Mouse (Mus musculus): ENCODE measurements around the gene Olfr221.

The Olfr221 gene

GRCm38 (mm10) chr14:52019051-52019589, 23.1 kb downstream of the Olfr221 start:
- no peak for DNase-seq (ENCODE audit: low spot score)

- DNase-seq (ENCODE audit: low spot score), result no peak
Measured at GRCm38 (mm10) chr14:52018248-52019050, 23.8 kb downstream of the Olfr221 start.

GRCm38 (mm10) chr14:52017662-52018061, 24.6 kb downstream of the Olfr221 start:
- DNase-seq (ENCODE audit: low spot score), result no peak

GRCm38 (mm10) chr14:52016625-52017405, 25.4 kb downstream of the Olfr221 start:
- no peak for DNase-seq (ENCODE audit: low spot score)

- no peak for DNase-seq (ENCODE audit: low spot score)
Measured at GRCm38 (mm10) chr14:52015445-52016100, 26.7 kb downstream of the Olfr221 start, which contains the start of gene Tmem253. Gene Tmem253, plus strand, starts transcription at chr14:52015658.

- peak; percentile 85 for DNase-seq (ENCODE audit: low spot score)
Measured at GRCm38 (mm10) chr14:52014761-52015311, 27.4 kb downstream of the Olfr221 start.

- DNase-seq (ENCODE audit: low spot score), result no peak
Measured at GRCm38 (mm10) chr14:52014271-52014760, 27.9 kb downstream of the Olfr221 start.

GRCm38 (mm10) chr14:52013771-52014219, 28.5 kb downstream of the Olfr221 start:
- DNase-seq (ENCODE audit: low spot score), result peak; percentile 66

GRCm38 (mm10) chr14:52013021-52013610, 29.1 kb downstream of the Olfr221 start:
- peak; percentile 33 for DNase-seq (ENCODE audit: low spot score)

- DNase-seq (ENCODE audit: low spot score), result no peak
Measured at GRCm38 (mm10) chr14:52012553-52012952, 29.7 kb downstream of the Olfr221 start.

- DNase-seq (ENCODE audit: low spot score), result peak; percentile 17
Measured at GRCm38 (mm10) chr14:52012085-52012484, 30.2 kb downstream of the Olfr221 start.

- DNase-seq (ENCODE audit: low spot score), result peak; percentile 48
Measured at GRCm38 (mm10) chr14:52011683-52012082, 30.6 kb downstream of the Olfr221 start.

- peak; percentile 95 for DNase-seq (ENCODE audit: low spot score)
Measured at GRCm38 (mm10) chr14:52010446-52011111, 31.7 kb downstream of the Olfr221 start.

GRCm38 (mm10) chr14:52009841-52010240, 32.4 kb downstream of the Olfr221 start:
- DNase-seq (ENCODE audit: low spot score), result no peak

- no peak for DNase-seq (ENCODE audit: low spot score)
Measured at GRCm38 (mm10) chr14:52009361-52009760, 32.9 kb downstream of the Olfr221 start.

GRCm38 (mm10) chr14:52008321-52009203, 33.7 kb downstream of the Olfr221 start:
- peak; percentile 91 for DNase-seq (ENCODE audit: low spot score)

- no peak for DNase-seq (ENCODE audit: low spot score)
Measured at GRCm38 (mm10) chr14:52006771-52007170, 35.5 kb downstream of the Olfr221 start.

- peak; percentile 42 for DNase-seq (ENCODE audit: low spot score)
Measured at GRCm38 (mm10) chr14:52006241-52006640, 36.0 kb downstream of the Olfr221 start.

- DNase-seq (ENCODE audit: low spot score), result no peak
Measured at GRCm38 (mm10) chr14:52005616-52006015, 36.6 kb downstream of the Olfr221 start.

- no peak for DNase-seq (ENCODE audit: low spot score)
Measured at GRCm38 (mm10) chr14:52005141-52005540, 37.1 kb downstream of the Olfr221 start.
